Mouse (Mus musculus): ENCODE results near the gene Slc38a9.

Gene Slc38a9

GRCm38 (mm10) chr13:112745936-112746694 lies 85.6 kb downstream of the Slc38a9 start:
- DNase-seq (ENCODE audit: low spot score), result no peak

GRCm38 (mm10) chr13:112746695-112747055 lies 86.1 kb downstream of the Slc38a9 start:
- DNase-seq (ENCODE audit: low spot score), result no peak

- no peak for DNase-seq (ENCODE audit: low spot score)
These were observed 87.4 kb downstream of the Slc38a9 start for GRCm38 (mm10) chr13:112747808-112748430.

- no peak for DNase-seq (ENCODE audit: low spot score)
These were observed 88.4 kb downstream of the Slc38a9 start for GRCm38 (mm10) chr13:112748808-112749510.

GRCm38 (mm10) chr13:112749881-112750280 lies 89.3 kb downstream of the Slc38a9 start:
- DNase-seq (ENCODE audit: low spot score), result no peak

GRCm38 (mm10) chr13:112751454-112752308 lies 91.1 kb downstream of the Slc38a9 start:
- peak; percentile 37 for DNase-seq (ENCODE audit: low spot score)

GRCm38 (mm10) chr13:112752309-112752975 lies 91.9 kb downstream of the Slc38a9 start:
- DNase-seq (ENCODE audit: low spot score), result no peak

- no peak for DNase-seq (ENCODE audit: low spot score)
These were observed 93.0 kb downstream of the Slc38a9 start for GRCm38 (mm10) chr13:112753522-112753921.

GRCm38 (mm10) chr13:112754871-112755270 lies 94.3 kb downstream of the Slc38a9 start:
- DNase-seq (ENCODE audit: low spot score), result no peak

GRCm38 (mm10) chr13:112755507-112756010 lies 95.0 kb downstream of the Slc38a9 start:
- DNase-seq (ENCODE audit: low spot score), result no peak

- no peak for DNase-seq (ENCODE audit: low spot score)
These were observed 96.8 kb downstream of the Slc38a9 start for GRCm38 (mm10) chr13:112757395-112757794.

- DNase-seq (ENCODE audit: low spot score), result no peak
These were observed 98.1 kb downstream of the Slc38a9 start for GRCm38 (mm10) chr13:112758546-112759090.

- DNase-seq (ENCODE audit: low spot score), result no peak
These were observed 98.8 kb downstream of the Slc38a9 start for GRCm38 (mm10) chr13:112759364-112759763.

- no peak for DNase-seq (ENCODE audit: low spot score)
These were observed 99.4 kb downstream of the Slc38a9 start for GRCm38 (mm10) chr13:112759777-112760537.

GRCm38 (mm10) chr13:112760538-112760881 lies 100.0 kb downstream of the Slc38a9 start:
- no peak for DNase-seq (ENCODE audit: low spot score)

GRCm38 (mm10) chr13:112761787-112762186 lies 101.2 kb downstream of the Slc38a9 start:
- no peak for DNase-seq (ENCODE audit: low spot score)

GRCm38 (mm10) chr13:112762548-112762947 lies 102.0 kb downstream of the Slc38a9 start:
- DNase-seq (ENCODE audit: low spot score), result no peak

GRCm38 (mm10) chr13:112763531-112764091 lies 103.1 kb downstream of the Slc38a9 start:
- DNase-seq (ENCODE audit: low spot score), result no peak

GRCm38 (mm10) chr13:112764556-112764955 lies 104.0 kb downstream of the Slc38a9 start:
- no peak for DNase-seq (ENCODE audit: low spot score)

GRCm38 (mm10) chr13:112765654-112766053 lies 105.1 kb downstream of the Slc38a9 start:
- DNase-seq (ENCODE audit: low spot score), result no peak

All from ovary, adult 18-20 months (tissue).